Mouse (Mus musculus) cortical plate, adult 2 months (tissue): ENCODE results near the gene Ptger3.

Source experiments
- CTCF ChIP-seq: fragments of 200-500 bp; IDR thresholded peaks from 2 replicates; pipeline ENCODE4 v1.5.1; 2011; ENCODE audit warnings: mild to moderate bottlenecking, control low read depth, low read length; ENCODE audit not compliant: insufficient read depth; ENCODE audit errors: extremely low read depth
- POLR2A ChIP-seq: fragments of 200-500 bp; IDR thresholded peaks from 2 replicates; pipeline ENCODE4 v1.6.1; 2011; ENCODE audit warnings: mild to moderate bottlenecking, low read length, control low read depth; ENCODE audit not compliant: insufficient read depth; ENCODE audit errors: extremely low read depth

GRCm38 (mm10) chr3:157582626-157583405, 16.1 kb downstream of the Ptger3 start:
- TF ChIP-seq CTCF (no peak), POLR2A (no peak)
